Comparison of ENCODE assay signal across 9 mouse cellular contexts in the genomic region with DNA sequence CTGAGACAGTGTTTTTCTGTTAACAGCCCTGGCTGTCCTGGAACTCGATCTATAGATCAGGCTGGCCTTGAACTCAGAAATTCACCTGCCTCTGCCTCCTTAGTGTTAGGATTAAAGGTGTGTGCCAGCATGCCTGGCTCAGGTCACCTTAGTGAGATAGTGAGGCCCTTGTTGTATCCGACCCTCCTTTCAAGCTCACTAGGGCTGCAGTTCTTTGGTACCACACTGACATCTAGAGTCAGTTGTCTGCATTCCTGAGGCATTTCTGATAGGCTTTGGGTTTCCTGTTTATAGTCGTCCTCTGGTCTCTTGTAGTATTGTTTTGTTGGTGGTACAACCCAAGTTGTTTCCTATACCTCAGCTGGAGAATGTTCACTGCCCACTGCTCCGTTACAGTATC. TPM values are rescaled to one million over a fixed set of nuclear protein-coding genes. Genes with fewer than 3 reads are reported as not detected.
DNase-seq lines count a peak whose midpoint lies in the region; ATAC-seq and TF ChIP-seq lines count a peak whose summit lies in the region.
"Had no signal": no experiment of that assay in that cellular context is flagged by ENCODE, and none has a peak within 500 bp of the region (broad histone marks: within the 10 kb centered on the region; RNA-seq: fewer than 3 reads in every experiment).

No protein-coding gene starts in this region.

- no peak overlapping the region for H3K4me2 ChIP-seq in heart, postnatal 0 days (ENCODE audit: low read depth, low read length)
- H3K4me2 ChIP-seq in heart, embryonic 12.5 days, result no peak overlapping the region
- H3K4me2 ChIP-seq in lung, postnatal 0 days (replicated peaks; ENCODE audit: low read depth, low read length), result no peak overlapping the region
- H3K4me2 ChIP-seq: limb, embryonic 15.5 days had no signal

- H3K4me1 ChIP-seq in heart, postnatal 0 days (ENCODE audit: control insufficient read depth, insufficient read depth), result no peaks in the 10 kb centered on the region
- H3K4me1 ChIP-seq in heart, embryonic 12.5 days (replicated peaks), result no peaks in the 10 kb centered on the region
- no peaks in the 10 kb centered on the region for H3K4me1 ChIP-seq in lung, postnatal 0 days (ENCODE audit: insufficient read depth, low read depth, low read length)
- H3K4me1 ChIP-seq in forebrain, embryonic 10.5 days, result no peaks in the 10 kb centered on the region
- H3K4me1 ChIP-seq: limb, embryonic 15.5 days had no signal

- no peak overlapping the region for H3K9ac ChIP-seq in heart, postnatal 0 days (replicated peaks; ENCODE audit: low read depth, low read length)
- H3K9ac ChIP-seq in heart, embryonic 12.5 days, result no peak overlapping the region
- H3K9ac ChIP-seq in lung, postnatal 0 days (replicated peaks; ENCODE audit: low read depth), result no peak overlapping the region
- H3K9ac ChIP-seq: limb, embryonic 15.5 days had no signal

- H3K36me3 ChIP-seq in heart, postnatal 0 days (replicated peaks; ENCODE audit: control insufficient read depth, insufficient read depth, low read length), result peaks cover 12% of the 10 kb centered on the region
- H3K36me3 ChIP-seq in heart, embryonic 12.5 days, result peaks cover 13% of the 10 kb centered on the region
- no peaks in the 10 kb centered on the region for H3K36me3 ChIP-seq in lung, postnatal 0 days (ENCODE audit: insufficient read depth, low read length)
- peaks cover 52% of the 10 kb centered on the region for H3K36me3 ChIP-seq in forebrain, embryonic 10.5 days (replicated peaks)

- no peak for TF ChIP-seq EP300 in heart, postnatal 0 days (IDR thresholded peaks at IDR 0.05; ENCODE audit: low read depth)
- no peak for TF ChIP-seq EP300 in lung, postnatal 0 days (IDR thresholded peaks at IDR 0.05)

- no peaks in the 10 kb centered on the region for H3K27me3 ChIP-seq in heart, postnatal 0 days (ENCODE audit: control insufficient read depth, insufficient read depth, low read length)
- H3K27me3 ChIP-seq in heart, embryonic 12.5 days (replicated peaks), result no peaks in the 10 kb centered on the region
- H3K27me3 ChIP-seq in lung, postnatal 0 days (replicated peaks; ENCODE audit: insufficient read depth, low read length), result no peaks in the 10 kb centered on the region
- H3K27me3 ChIP-seq in forebrain, embryonic 10.5 days (ENCODE audit: poor library complexity, severe bottlenecking), result no peaks in the 10 kb centered on the region
- H3K27me3 ChIP-seq: limb, embryonic 15.5 days had no signal

- H3K9me3 ChIP-seq in heart, postnatal 0 days (replicated peaks; ENCODE audit: control insufficient read depth, low read length), result no peaks in the 10 kb centered on the region
- H3K9me3 ChIP-seq in heart, embryonic 12.5 days (replicated peaks), result no peaks in the 10 kb centered on the region
- no peaks in the 10 kb centered on the region for H3K9me3 ChIP-seq in lung, postnatal 0 days (ENCODE audit: low read length)
- no peaks in the 10 kb centered on the region for H3K9me3 ChIP-seq in forebrain, embryonic 10.5 days
- H3K9me3 ChIP-seq: limb, embryonic 15.5 days had no signal

- DNase-seq in heart, postnatal 0 days (ENCODE audit: low spot score), result peak; percentile 41
- DNase-seq in 3T3-L1 (ENCODE audit: low read depth, low spot score) (peak; percentile 50), ES-CJ7 (ENCODE audit: low read depth, low spot score) (peak; percentile 20)
- peak; percentile 61 for DNase-seq in lung, postnatal 0 days (ENCODE audit: low spot score)
- DNase-seq in ovary, adult 18-20 months (ENCODE audit: low spot score), result no peak
- DNase-seq in forebrain, embryonic 10.5 days (ENCODE audit: extremely low spot score, low spot score), result no peak
- no peak for DNase-seq in ovary, postnatal 10 days (ENCODE audit: low spot score)

- WGBS in heart, postnatal 0 days, result 43% methylated on average over 4 of the region's 4 CpGs
- 54% methylated on average over 4 of the region's 4 CpGs for WGBS in heart, embryonic 12.5 days
- WGBS in lung, postnatal 0 days, result 47% methylated on average over 4 of the region's 4 CpGs
- 72% methylated on average over 4 of the region's 4 CpGs for WGBS in forebrain, embryonic 10.5 days

- H3K27ac ChIP-seq in heart, postnatal 0 days (ENCODE audit: low read depth), result no peak overlapping the region
- no peak overlapping the region for H3K27ac ChIP-seq in heart, embryonic 12.5 days (ENCODE audit: poor library complexity, severe bottlenecking)
- no peak overlapping the region for H3K27ac ChIP-seq in lung, postnatal 0 days (ENCODE audit: low read length)
- no peak overlapping the region for H3K27ac ChIP-seq in forebrain, embryonic 10.5 days
- H3K27ac ChIP-seq: limb, embryonic 15.5 days had no signal

- peak; percentile 81; the same call in 1 of the 2 replicates for ATAC-seq in heart, postnatal 0 days (ENCODE audit: insufficient read depth, low read depth)
- ATAC-seq in heart, embryonic 12.5 days (ENCODE audit: insufficient number of reproducible peaks, low FRiP score), result no peak
- ATAC-seq in lung, postnatal 0 days, result peak; percentile 79

- H3K4me3 ChIP-seq in heart, postnatal 0 days (ENCODE audit: low read depth, low read length), result no peak overlapping the region
- no peak overlapping the region for H3K4me3 ChIP-seq in heart, embryonic 12.5 days
- H3K4me3 ChIP-seq in lung, postnatal 0 days (ENCODE audit: low read depth, low read length), result no peak overlapping the region
- no peak overlapping the region for H3K4me3 ChIP-seq in forebrain, embryonic 10.5 days
- H3K4me3 ChIP-seq: limb, embryonic 15.5 days had no signal

- peak; percentile 66 for TF ChIP-seq CTCF in heart, postnatal 0 days (IDR thresholded peaks at IDR 0.05; ENCODE audit: low read depth)
- TF ChIP-seq CTCF in lung, postnatal 0 days (IDR thresholded peaks at IDR 0.05), result peak; percentile 81

RNA-seq across cellular contexts. Expression of gene Igsf6, which starts 10.1 kb away (rescaled TPM):
- total RNA-seq in heart, postnatal 0 days (2014; rRNA removed; ENCODE audit: low replicate concordance), result 1.6 TPM in 1 of 2 replicates, not detected in the other
- 1.1 TPM in 2 replicates for polyA plus RNA-seq in heart, postnatal 0 days (2015; fragmentation: Nextera tagmentation; extraction: Ambion mirVana)
- 0.50 and 1.0 TPM in 2 replicates for polyA plus RNA-seq in heart, embryonic 12.5 days (2016; fragmentation: Nextera tagmentation; extraction: Ambion mirVana)
- polyA plus RNA-seq in lung, postnatal 0 days (2015; fragmentation: Nextera tagmentation; extraction: Ambion mirVana), result 5.5 TPM in 2 replicates
- polyA plus RNA-seq in forebrain, embryonic 10.5 days (2016; fragmentation: Nextera tagmentation; extraction: Ambion mirVana), result 0.81 and 1.1 TPM in 2 replicates

RNA-seq across cellular contexts. Expression of gene Otoa, which starts 17.1 kb away (rescaled TPM):
- total RNA-seq in heart, postnatal 0 days (2014; rRNA removed; ENCODE audit: low replicate concordance), result 0.08 and 0.11 TPM in 2 replicates
- 0.25 and 0.46 TPM in 2 replicates for polyA plus RNA-seq in heart, postnatal 0 days (2015; fragmentation: Nextera tagmentation; extraction: Ambion mirVana)
- polyA plus RNA-seq in heart, embryonic 12.5 days (2016; fragmentation: Nextera tagmentation; extraction: Ambion mirVana), result 0.26 TPM in 1 of 2 replicates, not detected in the other
- 0.04 TPM in 2 replicates for polyA plus RNA-seq in lung, postnatal 0 days (2015; fragmentation: Nextera tagmentation; extraction: Ambion mirVana)
- 0.14 TPM in 2 replicates for polyA plus RNA-seq in forebrain, embryonic 10.5 days (2016; fragmentation: Nextera tagmentation; extraction: Ambion mirVana)

RNA-seq across cellular contexts. Expression of gene Mettl9, which starts 30.1 kb away (rescaled TPM):
- total RNA-seq in heart, postnatal 0 days (2014; rRNA removed; ENCODE audit: low replicate concordance), result 44.8 and 52.8 TPM in 2 replicates
- 81.2 and 82.4 TPM in 2 replicates for polyA plus RNA-seq in heart, postnatal 0 days (2015; fragmentation: Nextera tagmentation; extraction: Ambion mirVana)
- 116 TPM in 2 replicates for polyA plus RNA-seq in heart, embryonic 12.5 days (2016; fragmentation: Nextera tagmentation; extraction: Ambion mirVana)
- 69.7 and 73.9 TPM in 2 replicates for polyA plus RNA-seq in lung, postnatal 0 days (2015; fragmentation: Nextera tagmentation; extraction: Ambion mirVana)
- polyA plus RNA-seq in forebrain, embryonic 10.5 days (2016; fragmentation: Nextera tagmentation; extraction: Ambion mirVana), result 184 and 188 TPM in 2 replicates

Comparison
In these comparisons a context has a peak if more than half of its experiments do, and no peak if none do; other contexts are left out.
1. DNase-seq: peak in heart, postnatal 0 days (single experiment), 3T3-L1 (single experiment), ES-CJ7 (single experiment) and lung, postnatal 0 days (single experiment); none in ovary, adult 18-20 months (single experiment), forebrain, embryonic 10.5 days (single experiment) and ovary, postnatal 10 days (single experiment).